Mouse (Mus musculus) thymus, postnatal 36 days (tissue): ENCODE measurements around the gene Dlx2.

ENCODE experiments used
- DNase-seq, 2 experiments: peaks; one replicate each; pipeline ENCODE4 v3.0.0; 2022; ENCODE audit warnings: mixed read lengths in 2 of 2

Dlx2 gene

GRCm38 (mm10) chr2:71546640-71547071, at the start of gene Dlx2:
Gene Dlx2 (minus strand): TSS chr2:71546754.
- DNase-seq, result peak; percentile 54 to 65

- no peak for DNase-seq
Measured at GRCm38 (mm10) chr2:71594466-71594865, 47.9 kb upstream of the Dlx2 start.

- no peak for DNase-seq
Measured at GRCm38 (mm10) chr2:71589114-71589513, 42.6 kb upstream of the Dlx2 start.

GRCm38 (mm10) chr2:71581488-71581887, 34.9 kb upstream of the Dlx2 start:
- no peak for DNase-seq

- DNase-seq, result peak; percentile 66 to 72
Measured at GRCm38 (mm10) chr2:71580632-71581466, 34.3 kb upstream of the Dlx2 start.

- DNase-seq, result no peak
Measured at GRCm38 (mm10) chr2:71577059-71577458, 30.5 kb upstream of the Dlx2 start.

- DNase-seq, result no peak
Measured at GRCm38 (mm10) chr2:71573736-71574135, 27.2 kb upstream of the Dlx2 start.

- no peak for DNase-seq
Measured at GRCm38 (mm10) chr2:71566466-71566865, 19.9 kb upstream of the Dlx2 start.

- no peak for DNase-seq
Measured at GRCm38 (mm10) chr2:71556071-71556470, 9.5 kb upstream of the Dlx2 start.

GRCm38 (mm10) chr2:71551704-71552103, 5.2 kb upstream of the Dlx2 start:
- no peak for DNase-seq

GRCm38 (mm10) chr2:71550330-71550729, 3.8 kb upstream of the Dlx2 start:
- DNase-seq, result no peak

- DNase-seq, result peak; percentile 74 to 77
Measured at GRCm38 (mm10) chr2:71547829-71548228, 1.3 kb upstream of the Dlx2 start.

GRCm38 (mm10) chr2:71545882-71546639, 493 bp downstream of the Dlx2 start:
- DNase-seq, result peak in 1 of 2 experiments; percentile 37

GRCm38 (mm10) chr2:71545401-71545881, 1.1 kb downstream of the Dlx2 start:
- DNase-seq, result peak in 1 of 2 experiments; percentile 19

- peak in 1 of 2 experiments; percentile 28 for DNase-seq
Measured at GRCm38 (mm10) chr2:71544391-71545285, 1.9 kb downstream of the Dlx2 start.

GRCm38 (mm10) chr2:71543948-71544347, 2.6 kb downstream of the Dlx2 start:
- DNase-seq, result peak in 1 of 2 experiments; percentile 16

GRCm38 (mm10) chr2:71543531-71543930, 3.0 kb downstream of the Dlx2 start:
- no peak for DNase-seq

GRCm38 (mm10) chr2:71542816-71543301, 3.7 kb downstream of the Dlx2 start:
- DNase-seq, result no peak

GRCm38 (mm10) chr2:71542227-71542815, 4.2 kb downstream of the Dlx2 start:
- DNase-seq, result no peak

- no peak for DNase-seq
Measured at GRCm38 (mm10) chr2:71541418-71542226, 4.9 kb downstream of the Dlx2 start.
